Mouse (Mus musculus) natural killer cell, adult 2 months (primary cell): Measurements from ENCODE around the gene Fut8.
"Not testable (repeated sequence)": the region's sequence is repeated elsewhere in the genome, so short reads cannot be mapped to it uniquely, and the experiment has no call there.

ENCODE experiments used
- DNase-seq, 2 experiments: peaks; one replicate each; pipeline ENCODE4 v3.0.0; 2022; ENCODE audit warnings: low spot score in 2 of 2

Gene Fut8

GRCm38 (mm10) chr12:77500439-77501055 is 262.6 kb downstream of the Fut8 start:
- no peak for DNase-seq

DNA sequence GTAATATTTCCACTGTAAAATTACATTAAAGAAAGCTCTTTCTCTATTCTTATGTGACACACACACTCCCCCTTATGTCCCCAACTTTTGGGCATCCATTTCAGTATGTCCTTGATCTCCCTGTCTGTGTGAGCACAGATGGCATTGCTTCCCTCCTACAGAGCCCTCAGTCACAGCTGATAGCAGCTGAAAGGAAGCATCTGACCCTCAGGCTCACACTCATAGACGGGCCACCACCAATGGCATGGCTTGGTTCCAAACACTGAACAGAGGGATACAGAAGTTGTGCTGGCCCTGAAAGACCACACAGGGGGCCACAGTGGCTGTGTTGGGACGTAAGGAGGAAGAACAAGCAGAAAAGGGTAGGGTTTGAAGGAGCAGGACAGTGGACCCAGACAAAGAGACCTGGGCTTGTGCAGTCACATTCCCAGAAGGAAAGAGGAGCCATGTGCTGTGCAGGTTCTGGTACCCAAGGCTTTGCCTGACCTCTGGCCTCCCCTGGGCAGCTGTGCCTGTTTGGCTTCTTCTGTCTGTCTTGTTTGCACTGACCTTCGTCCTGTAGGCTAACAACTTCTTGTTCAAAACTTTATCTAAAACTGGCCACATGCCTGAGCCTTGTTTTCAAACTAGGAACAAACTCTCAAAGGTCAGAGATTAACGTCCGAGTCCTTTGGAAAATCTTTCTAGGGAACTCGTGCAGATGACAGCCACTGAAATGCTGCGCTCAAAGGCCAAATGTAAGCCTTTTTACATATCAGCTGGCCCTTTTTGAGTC is 263.7 kb downstream of the Fut8 start:
- no peak for DNase-seq

- no peak for DNase-seq
These were observed 264.3 kb downstream of the Fut8 start for GRCm38 (mm10) chr12:77502243-77502642.

GRCm38 (mm10) chr12:77505431-77505830 is 267.5 kb downstream of the Fut8 start:
- DNase-seq, result no peak

DNA sequence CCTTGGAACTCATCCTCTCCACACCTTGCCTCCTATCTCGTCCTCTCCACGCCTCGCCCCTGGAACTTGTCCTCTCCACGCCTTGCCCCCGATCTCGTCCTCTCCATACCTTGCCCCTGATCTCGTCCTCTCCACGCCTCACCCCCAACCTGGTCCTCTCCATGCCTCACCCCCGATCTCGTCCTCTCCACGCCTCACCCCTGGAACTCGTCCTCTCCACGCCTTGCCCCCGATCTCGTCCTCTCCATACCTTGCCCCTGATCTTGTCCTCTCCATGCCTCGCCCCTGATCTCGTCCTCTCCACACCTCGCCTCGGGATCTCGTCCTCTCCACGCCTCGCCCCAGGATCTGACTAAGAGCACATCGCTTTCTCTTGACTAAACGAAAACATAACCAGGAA is 269.8 kb downstream of the Fut8 start:
- no peak for DNase-seq

DNA sequence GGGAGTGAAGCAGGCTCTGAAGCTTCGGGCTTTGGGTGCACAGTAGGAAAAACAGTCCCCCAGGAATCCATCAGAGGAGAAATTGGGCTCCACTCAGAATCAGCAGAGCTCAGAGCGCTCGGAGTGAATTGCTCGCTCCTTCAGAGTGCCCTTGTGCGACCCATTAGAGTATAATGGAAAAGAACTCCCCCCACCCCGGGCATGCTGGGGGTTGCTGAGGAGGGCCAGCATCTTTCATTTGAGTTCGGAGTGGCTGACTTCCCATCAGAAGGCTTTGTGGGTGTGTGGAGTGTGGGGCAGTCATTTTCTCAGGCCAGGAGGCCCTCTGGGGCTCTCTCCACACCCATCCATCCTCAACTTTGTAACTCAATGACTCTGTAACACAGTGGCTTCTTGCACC is 272.8 kb downstream of the Fut8 start:
- DNase-seq, result no peak

- DNase-seq, result no peak
These were observed 273.3 kb downstream of the Fut8 start for GRCm38 (mm10) chr12:77511206-77511605.

DNA sequence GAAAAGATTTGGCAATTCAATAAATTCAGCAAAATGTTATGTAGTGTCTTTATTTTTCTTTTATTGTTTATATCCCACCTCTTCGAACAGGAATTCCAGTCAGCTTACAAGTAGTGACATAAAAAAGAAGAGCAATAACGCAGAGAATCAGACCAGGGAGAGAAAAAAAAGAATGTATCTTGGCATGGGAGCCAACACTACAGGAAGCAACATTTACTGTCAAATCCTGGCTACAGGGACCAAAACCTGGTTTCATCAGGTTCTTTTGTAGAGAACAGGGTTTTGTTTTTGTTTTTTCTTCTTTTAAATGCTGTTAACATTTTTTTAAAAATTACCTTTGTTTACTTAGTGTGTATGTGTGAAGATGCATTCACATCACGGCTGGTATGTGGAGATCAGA is 273.7 kb downstream of the Fut8 start:
- DNase-seq, result no peak

- no peak for DNase-seq
These were observed 278.9 kb downstream of the Fut8 start for GRCm38 (mm10) chr12:77516805-77517204.

DNA sequence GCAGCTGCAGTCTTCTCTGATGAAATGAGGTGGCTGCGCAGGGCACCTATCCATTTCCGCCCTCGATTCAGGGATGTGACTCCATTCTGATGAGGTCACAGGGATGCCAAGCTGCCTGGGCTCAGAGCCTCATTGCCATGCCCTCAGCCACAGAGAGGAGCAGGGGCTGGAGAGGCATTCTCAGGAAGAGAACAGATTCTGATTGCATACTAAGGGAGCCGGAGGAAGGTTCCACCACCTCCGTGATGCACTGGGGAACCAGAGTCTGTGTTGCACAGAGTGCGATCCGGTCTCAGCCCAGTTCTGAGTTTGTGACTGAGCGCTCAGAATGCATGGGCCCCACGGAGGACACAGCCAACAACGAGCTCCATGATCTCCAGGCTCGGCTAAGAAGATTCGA is 279.8 kb downstream of the Fut8 start:
- DNase-seq, result no peak

DNA sequence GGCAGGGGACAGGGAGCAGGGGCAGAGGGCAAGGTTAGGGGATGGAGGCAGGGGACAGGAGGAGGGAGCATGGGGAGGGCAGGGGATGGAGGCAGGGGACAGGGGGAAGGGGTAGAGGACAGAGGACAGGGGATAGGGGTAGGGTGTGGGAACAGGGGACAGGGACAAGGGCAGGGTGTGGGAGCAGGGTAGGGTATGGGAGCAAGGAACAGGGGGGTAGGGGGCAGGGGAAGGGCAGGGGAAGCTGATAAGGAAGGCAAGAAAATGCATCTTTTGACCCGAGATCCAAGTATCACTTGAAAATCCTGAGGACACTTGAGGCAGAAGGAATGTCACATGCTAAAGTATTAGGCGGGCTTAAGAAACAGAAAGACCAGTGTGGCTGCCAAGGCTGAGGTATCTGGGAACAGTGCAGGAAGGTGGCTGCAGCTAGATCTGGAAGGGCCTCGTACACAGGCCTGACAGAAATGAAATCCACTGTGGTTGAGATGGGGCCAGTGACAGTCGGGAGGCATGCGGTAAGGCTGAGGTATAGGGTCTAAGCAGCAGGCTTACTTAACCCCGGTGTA is 281.7 kb downstream of the Fut8 start:
- DNase-seq, result no peak

- DNase-seq, result not testable (repeated sequence)
These were observed 286.1 kb downstream of the Fut8 start for GRCm38 (mm10) chr12:77524014-77524413.
